Mouse (Mus musculus) ES-Bruce4 (cell line): Measurements from ENCODE around the gene Sumo3.

Experiments used
- CTCF ChIP-seq: IDR thresholded peaks from one replicate; pipeline ENCODE4 v1.8.1; 2011; ENCODE audit warnings: low read depth, low read length
- EP300 ChIP-seq: IDR thresholded peaks from 2 replicates; pipeline ENCODE4 v1.6.1; 2011; ENCODE audit warnings: low read depth, low read length; ENCODE audit not compliant: insufficient read depth
- POLR2A ChIP-seq: IDR thresholded peaks from one replicate; pipeline ENCODE4 v1.8.1; 2011; ENCODE audit warnings: low read length; ENCODE audit not compliant: insufficient read depth

DNA sequence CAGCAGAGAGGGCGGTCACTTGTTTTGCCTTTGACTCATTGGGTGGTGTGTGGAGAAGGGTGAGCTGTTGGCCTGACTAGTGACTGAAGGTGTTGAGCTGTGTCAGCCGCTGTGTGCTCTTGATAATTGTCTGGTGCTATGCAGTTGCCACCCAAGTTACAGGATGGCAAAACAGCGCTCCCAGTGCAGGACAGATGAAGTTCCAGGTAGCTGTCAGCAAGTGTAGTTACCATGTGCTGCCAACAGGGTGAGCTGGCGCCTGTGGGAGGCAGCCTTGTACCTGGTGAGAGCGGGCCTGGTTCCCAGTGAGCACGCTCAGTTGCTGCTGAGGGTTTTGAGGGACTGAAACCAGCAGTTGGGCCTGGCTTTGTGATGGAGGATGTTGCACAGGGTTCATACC, 15.1 kb upstream of the Sumo3 start:
- TF ChIP-seq POLR2A (no peak), CTCF (peak; percentile 94), EP300 (peak; percentile 51; the same call in 1 of the 2 replicates)
